Mouse (Mus musculus) forelimb bud, embryonic 11.5 days (tissue): Measurements from ENCODE around the gene Plxdc1.

Experiments used
- DNase-seq: peaks from one replicate; pipeline ENCODE4 v3.0.0-alpha.2; 2012; ENCODE audit warnings: low read depth, low spot score

Gene Plxdc1

GRCm38 (mm10) chr11:97985727-97986677 is at the start of gene Plxdc1:
TSS of gene Plxdc1 (minus strand) at chr11:97986444.
- no peak for DNase-seq

- peak; percentile 55 for DNase-seq
Observed at GRCm38 (mm10) chr11:98035977-98036377, 49.7 kb upstream of the Plxdc1 start.

- DNase-seq = no peak
Observed at GRCm38 (mm10) chr11:98034840-98035239, 48.6 kb upstream of the Plxdc1 start.

GRCm38 (mm10) chr11:98034061-98034460 is 47.8 kb upstream of the Plxdc1 start:
- no peak for DNase-seq

GRCm38 (mm10) chr11:98031443-98031770 is 45.2 kb upstream of the Plxdc1 start:
- peak; percentile 86 for DNase-seq

GRCm38 (mm10) chr11:98030701-98031442 is 44.6 kb upstream of the Plxdc1 start:
- no peak for DNase-seq

- no peak for DNase-seq
Observed at GRCm38 (mm10) chr11:98027785-98028184, 41.5 kb upstream of the Plxdc1 start.

GRCm38 (mm10) chr11:98027297-98027688 is 41.0 kb upstream of the Plxdc1 start:
- DNase-seq = no peak

- DNase-seq = peak; percentile 97
Observed at GRCm38 (mm10) chr11:98026570-98027296, 40.5 kb upstream of the Plxdc1 start, which contains the start of gene Rpl19. TSS of gene Rpl19 (plus strand) at chr11:98026710.

GRCm38 (mm10) chr11:98026248-98026569 is 40.0 kb upstream of the Plxdc1 start:
- no peak for DNase-seq

- no peak for DNase-seq
Observed at GRCm38 (mm10) chr11:98024516-98024915, 38.3 kb upstream of the Plxdc1 start.

- peak; percentile 43 for DNase-seq
Observed at GRCm38 (mm10) chr11:98022555-98023371, 36.5 kb upstream of the Plxdc1 start, which contains the start of gene Cacnb1. TSS of gene Cacnb1 (minus strand) at chr11:98023034.

GRCm38 (mm10) chr11:98022253-98022554 is 36.0 kb upstream of the Plxdc1 start:
- no peak for DNase-seq

- DNase-seq = no peak
Observed at GRCm38 (mm10) chr11:98021565-98022252, 35.5 kb upstream of the Plxdc1 start.

GRCm38 (mm10) chr11:98021118-98021517 is 34.9 kb upstream of the Plxdc1 start:
- DNase-seq = no peak

GRCm38 (mm10) chr11:98020710-98021109 is 34.5 kb upstream of the Plxdc1 start:
- DNase-seq = no peak

GRCm38 (mm10) chr11:98019883-98020610 is 33.8 kb upstream of the Plxdc1 start:
- no peak for DNase-seq

- DNase-seq = no peak
Observed at GRCm38 (mm10) chr11:98018858-98019641, 32.8 kb upstream of the Plxdc1 start.

GRCm38 (mm10) chr11:98018222-98018621 is 32.0 kb upstream of the Plxdc1 start:
- DNase-seq = no peak
